Mouse (Mus musculus) MEL (cell line): ENCODE measurements around the gene Sdsl.

Experiments used
- CTCF ChIP-seq, 3 experiments: IDR thresholded peaks in 2 of 3; conservative IDR thresholded peaks in 1 of 3; 2 replicates each; pipeline ENCODE4 v1.5.1; 2011 to 2012; ENCODE audit warnings: low read length in 3 of 3, low read depth in 2 of 3, mild to moderate bottlenecking in 2 of 3, improper control_type of control experiment in 1 of 3, inconsistent platforms in 1 of 3, mixed read lengths in 1 of 3, moderate library complexity in 1 of 3; ENCODE audit not compliant: control insufficient read depth in 1 of 3, insufficient read depth in 1 of 3, poor library complexity in 1 of 3, severe bottlenecking in 1 of 3
- JUND ChIP-seq: IDR thresholded peaks from 2 replicates; pipeline ENCODE4 v1.6.1; 2011; ENCODE audit warnings: low read depth, mild to moderate bottlenecking, improper control_type of control experiment, low read length
- POLR2A ChIP-seq, 2 experiments: IDR thresholded peaks; 2 replicates each; pipeline ENCODE4 v1.6.1; 2011 to 2012; ENCODE audit warnings: low read length in 2 of 2, mild to moderate bottlenecking in 2 of 2, control low read depth in 1 of 2, improper control_type of control experiment in 1 of 2, low read depth in 1 of 2, moderate library complexity in 1 of 2; ENCODE audit not compliant: control insufficient read depth in 1 of 2, insufficient read depth in 1 of 2, poor library complexity in 1 of 2
- TAL1 ChIP-seq: IDR thresholded peaks from 2 replicates; pipeline ENCODE4 v1.6.1; 2012; ENCODE audit warnings: mild to moderate bottlenecking, inconsistent platforms, low read length, moderate library complexity, mixed read lengths

DNA sequence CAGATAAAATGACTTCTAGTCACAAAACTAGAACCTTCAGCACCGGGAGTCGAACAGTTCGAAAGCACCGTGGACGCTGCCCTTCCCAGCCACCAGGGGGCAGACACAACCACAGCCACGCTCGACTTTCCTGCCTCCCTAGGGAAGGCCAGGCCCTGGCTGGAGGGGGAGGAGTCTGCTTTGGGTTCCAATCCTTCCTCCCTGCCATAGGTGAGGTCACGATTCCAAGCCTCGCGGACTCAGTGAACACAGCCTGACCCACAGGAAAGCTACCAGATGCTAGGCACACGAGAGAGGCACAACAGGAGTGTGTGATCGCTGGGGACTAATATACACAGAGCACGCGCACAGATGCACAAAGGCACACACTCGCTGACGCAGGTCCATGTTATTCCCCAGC is 32.8 kb upstream of the Sdsl start:
- TF ChIP-seq CTCF (IDR thresholded peaks at IDR 0.05 in 2 of 3, conservative IDR thresholded peaks at IDR 0.05 in 1 of 3; ENCODE audit: control insufficient read depth in 1 of 3, insufficient read depth in 1 of 3, low read depth in 2 of 3, low read length in 3 of 3, poor library complexity in 1 of 3, severe bottlenecking in 1 of 3) (peak; percentile 89 to 98 (median 96)), POLR2A (IDR thresholded peaks at IDR 0.05; ENCODE audit: control insufficient read depth in 1 of 2, insufficient read depth in 1 of 2, low read depth in 1 of 2, low read length in 2 of 2, poor library complexity in 1 of 2) (peak in 1 of 2 experiments; percentile 54; a peak in 2 of 4 replicates), JUND (no peak), TAL1 (no peak)
